Mouse (Mus musculus) ovary, postnatal 14 days (tissue): ENCODE results near the gene Nedd8.
A peak's percentile ranks its signal among the peaks of the same experiment; 100 is the strongest.

Source experiments
- DNase-seq: peaks from one replicate; pipeline ENCODE4 v3.0.0; 2022; ENCODE audit warnings: low spot score

Gene Nedd8

DNA sequence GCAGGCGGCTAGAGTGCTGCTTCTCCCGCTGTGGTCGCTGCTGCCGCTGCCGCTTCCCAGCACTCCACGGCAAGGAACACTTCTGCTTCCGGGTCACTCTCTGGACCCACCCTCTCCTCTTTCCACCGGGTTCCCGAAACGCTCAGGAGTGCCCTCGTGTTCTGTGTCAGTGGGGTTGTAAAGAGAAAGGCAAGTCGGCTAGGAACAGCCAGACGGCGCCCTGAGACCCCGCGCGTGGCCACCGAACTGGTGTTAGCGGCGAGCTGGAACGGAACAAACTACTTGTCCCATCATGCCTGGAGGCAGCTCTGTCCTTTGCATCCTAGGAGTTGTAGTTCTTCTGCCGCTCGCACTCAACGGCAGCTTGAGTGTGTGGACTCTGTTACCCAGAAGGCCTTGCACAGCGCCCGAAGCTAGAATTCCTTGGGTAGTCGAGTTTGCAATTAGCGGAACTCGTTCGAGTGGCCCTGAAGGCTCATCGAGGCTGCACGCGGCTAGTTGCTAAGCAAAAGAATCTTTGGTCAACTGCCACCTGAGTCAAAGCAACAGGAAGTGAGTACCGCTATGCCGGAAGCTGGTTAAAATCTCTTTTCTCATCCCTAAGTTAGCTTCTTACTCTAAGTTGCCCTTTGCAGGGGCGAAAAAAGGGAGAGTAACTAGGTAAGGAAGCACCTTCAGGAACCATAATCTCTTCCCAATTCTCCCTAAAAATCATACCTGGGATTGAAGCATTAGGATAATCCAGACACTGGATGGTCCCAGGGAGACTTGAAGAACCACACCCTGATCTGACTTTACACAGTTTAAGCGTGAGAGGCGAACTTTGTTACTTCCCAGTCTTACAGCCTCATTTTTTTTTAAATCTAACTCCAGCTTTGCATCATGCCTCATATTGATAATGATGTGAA, at the start of gene Nedd8, which contains the start of gene Gmpr2:
Gene Nedd8 (minus strand): TSS at position 292 of the 908 bp plus-strand sequence.
Gene Gmpr2 (plus strand): TSS at position 109 of the 908 bp plus-strand sequence.
- DNase-seq, result peak; percentile 71

DNA sequence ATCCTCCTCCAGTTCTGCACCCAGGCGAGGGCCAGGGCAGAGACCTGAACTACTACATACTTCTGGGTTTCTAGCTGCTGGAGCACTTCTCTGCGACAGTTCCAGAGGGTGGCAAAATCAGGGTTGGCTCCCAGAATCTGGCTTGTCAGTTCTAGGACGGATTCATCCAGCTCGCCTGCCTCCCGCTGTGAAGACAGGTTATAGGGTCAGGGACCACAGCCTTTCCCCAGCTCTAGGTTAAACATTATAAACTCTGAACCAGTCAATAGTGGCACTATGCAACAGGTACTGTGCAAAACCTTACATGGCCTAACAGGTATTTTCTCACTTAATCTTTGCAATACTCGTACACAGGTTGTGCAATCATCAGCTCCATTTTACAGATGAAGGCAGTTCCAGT, 49.2 kb upstream of the Nedd8 start:
- no peak for DNase-seq

DNA sequence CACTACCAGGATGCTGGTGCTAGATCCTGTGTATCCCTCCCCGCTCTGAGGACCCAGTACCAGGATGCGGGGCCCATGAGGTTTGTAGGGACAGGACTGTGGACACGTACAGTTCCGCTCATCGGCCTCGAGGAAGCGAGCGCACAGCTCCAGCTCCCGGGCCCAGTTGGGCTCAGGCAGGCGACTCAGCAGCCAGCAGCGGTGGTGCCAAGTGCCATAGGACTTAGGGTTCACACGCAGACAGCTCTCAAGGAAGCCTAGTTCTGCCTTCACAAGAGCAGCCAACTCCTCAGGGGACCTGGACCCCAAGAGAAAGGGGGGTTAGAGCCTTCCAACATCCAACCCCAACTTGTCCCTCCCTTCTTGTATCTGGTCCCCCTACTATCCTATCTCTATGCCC, 48.7 kb upstream of the Nedd8 start:
- DNase-seq, result no peak

DNA sequence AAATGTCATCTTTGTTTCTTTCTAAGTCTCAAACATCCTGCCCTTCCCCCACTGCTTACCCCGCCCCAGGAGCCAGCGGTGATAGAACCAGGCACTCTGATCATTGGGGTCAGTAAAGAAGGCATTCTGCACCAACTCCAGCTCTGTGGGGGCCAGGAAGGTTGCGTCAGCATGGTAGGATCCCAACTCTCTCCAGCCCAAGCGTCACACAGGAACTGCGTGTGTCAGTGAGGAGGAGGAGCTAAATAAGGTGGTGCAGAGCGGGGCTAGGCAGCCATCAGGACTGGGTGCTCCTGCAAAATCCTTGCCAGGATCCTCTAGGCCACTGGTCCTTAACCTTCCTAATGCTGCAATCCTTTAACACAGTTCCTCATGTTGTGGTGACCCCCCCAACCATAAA, 47.8 kb upstream of the Nedd8 start:
- DNase-seq, result no peak

DNA sequence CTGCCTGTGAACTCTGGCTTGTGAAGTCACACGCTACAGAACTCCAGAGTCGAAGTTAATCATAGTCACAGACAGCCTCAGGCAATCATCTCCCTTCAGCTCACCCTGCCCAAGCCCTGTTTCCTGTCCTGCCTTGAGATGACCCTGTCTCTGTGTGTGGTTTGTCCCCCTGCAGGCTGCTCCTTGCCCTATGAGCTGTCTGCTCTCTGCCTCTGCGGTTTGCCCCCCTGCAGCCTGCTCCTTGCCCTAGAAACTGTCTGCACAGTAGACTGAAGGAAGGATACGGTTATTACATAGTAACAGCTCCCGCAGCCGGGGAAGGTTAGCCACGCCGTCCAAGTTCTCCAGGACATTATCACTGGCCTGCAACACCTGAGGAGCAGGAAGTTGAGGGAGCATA, 45.0 kb upstream of the Nedd8 start:
- no peak for DNase-seq

DNA sequence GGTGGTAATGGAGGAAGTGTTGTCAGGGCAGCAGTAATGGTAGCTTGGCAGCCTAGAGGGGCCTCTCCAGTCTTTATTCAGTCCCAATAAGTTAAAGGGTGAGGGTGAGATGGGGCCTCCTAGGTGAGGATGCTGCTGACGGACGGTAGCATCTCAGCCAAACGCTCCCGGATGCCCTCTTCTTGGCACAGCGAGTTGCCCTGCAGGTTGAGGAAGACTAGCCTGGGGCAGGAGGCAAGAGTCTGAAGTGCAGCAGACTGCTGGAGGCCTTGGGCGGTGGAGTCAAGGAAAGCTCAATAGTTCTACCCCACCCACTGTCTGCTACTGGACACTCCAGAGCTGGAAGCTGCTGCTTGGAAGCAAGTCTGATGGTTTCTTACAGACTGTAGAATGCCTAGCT, 44.3 kb upstream of the Nedd8 start:
- DNase-seq, result no peak

DNA sequence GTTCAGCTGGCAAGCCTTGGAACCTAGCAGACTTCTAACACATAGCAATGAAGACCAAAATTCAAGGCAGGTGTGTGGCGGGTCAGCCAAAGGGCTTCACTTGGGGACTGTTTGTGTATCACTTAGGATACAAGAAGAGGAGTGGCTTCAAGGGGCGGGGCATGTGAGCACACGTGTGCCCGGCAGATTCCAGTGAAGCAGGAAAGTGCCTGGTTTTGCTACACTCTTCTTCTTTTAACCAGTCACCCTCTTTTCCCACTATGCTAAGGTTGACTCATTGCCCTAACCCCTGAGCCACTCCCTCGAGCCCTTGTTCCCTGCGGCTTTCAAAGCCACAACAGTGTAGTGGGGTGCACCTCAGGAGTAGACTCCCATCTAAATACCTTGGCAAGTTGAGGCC, 43.0 kb upstream of the Nedd8 start:
- DNase-seq, result no peak

DNA sequence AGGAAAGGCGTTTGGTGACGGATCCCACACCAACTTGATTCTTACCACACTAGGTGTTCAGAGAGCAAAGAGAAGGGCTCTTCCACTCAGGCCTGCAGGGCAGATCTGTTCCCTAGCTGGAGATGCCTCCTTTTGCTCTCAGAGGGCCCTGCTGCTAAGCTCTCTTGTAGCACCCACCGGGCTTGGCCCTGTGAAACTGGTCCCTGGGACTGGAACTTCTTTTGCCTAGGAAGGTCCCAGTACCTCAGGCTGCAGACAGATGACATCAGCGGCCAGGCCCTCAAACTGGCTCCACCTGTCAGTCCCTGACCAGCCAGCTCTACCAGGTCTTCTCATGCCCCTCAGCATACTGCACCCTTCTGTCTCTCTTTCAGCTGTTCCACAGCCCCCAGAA, 41.8 kb upstream of the Nedd8 start, which contains the start of gene Tgm1:
Gene Tgm1 (minus strand): TSS at position 198 of the 394 bp plus-strand sequence.
- DNase-seq, result no peak

DNA sequence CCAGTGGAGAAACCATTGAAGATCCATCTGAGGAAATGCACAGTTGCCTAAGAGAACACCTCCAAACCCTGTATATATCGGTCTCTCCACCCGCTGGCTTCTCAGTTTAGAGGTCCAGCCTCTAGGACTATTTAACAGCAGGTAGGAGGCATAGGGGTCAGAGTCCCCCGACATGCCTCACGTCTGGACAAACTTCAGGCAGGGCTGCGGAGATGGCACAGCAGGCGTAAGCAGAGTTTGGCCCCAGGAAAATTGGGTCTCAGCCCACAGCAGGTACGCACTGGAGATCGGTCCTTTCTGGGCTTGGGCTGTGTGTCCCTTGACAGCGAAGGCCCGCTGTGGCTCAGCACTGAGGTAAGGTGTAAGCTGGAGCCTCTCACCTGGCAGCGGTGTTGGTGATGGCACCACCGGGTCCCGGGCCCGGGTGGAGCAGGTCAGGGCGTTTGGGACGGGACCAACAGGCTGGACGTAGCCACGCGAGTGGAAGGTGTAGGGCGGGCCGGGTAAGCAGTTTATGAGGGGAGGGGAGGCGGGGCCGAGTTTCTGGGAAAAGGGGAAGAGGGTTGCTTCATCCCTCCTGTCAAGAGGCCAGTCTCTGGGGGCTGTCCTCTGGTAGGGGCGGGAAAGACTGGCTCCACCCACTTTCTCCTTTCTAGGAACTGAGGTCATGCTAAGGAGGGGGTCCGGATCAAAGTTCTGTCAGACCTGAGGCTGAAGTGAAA, 41.2 kb upstream of the Nedd8 start:
- DNase-seq, result no peak

DNA sequence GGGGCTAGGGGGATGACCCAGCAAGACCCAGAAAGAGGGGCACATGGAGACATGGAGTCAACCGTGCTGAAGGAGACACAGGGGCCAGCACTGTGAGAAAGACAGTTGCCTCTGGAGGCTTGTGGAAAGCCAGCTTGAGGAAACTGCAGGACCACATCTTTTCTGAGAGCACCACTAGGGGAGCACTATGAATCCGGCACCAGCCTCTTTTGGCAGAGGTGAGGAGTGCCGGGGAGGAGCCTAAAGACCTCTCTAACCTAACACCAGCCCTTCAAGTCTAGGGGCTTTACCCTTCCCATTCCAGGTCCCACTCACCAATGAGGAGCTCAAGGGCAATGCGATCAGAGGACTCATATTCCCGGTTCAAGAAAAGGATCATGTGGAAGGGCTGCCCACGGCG, 39.9 kb upstream of the Nedd8 start:
- DNase-seq, result no peak

DNA sequence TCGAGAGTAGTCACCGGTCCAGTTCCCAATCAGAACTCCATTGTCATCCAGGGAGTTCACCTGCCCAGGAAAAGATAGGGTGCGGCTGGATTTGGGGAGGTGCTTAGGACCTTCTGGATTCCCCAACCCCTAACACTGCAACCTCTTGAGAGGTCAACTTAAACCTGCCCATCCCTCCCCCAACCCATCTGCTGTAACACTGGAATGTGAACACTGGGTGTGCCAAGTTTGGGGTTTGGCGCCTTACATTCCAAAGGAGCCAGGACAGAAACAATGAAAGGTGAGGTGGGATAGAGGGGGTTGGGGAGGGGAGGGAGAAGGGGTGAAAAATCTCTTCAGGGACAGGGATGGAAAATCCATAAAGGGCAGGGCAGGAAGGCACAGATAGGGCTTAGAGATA, 37.6 kb upstream of the Nedd8 start:
- no peak for DNase-seq

DNA sequence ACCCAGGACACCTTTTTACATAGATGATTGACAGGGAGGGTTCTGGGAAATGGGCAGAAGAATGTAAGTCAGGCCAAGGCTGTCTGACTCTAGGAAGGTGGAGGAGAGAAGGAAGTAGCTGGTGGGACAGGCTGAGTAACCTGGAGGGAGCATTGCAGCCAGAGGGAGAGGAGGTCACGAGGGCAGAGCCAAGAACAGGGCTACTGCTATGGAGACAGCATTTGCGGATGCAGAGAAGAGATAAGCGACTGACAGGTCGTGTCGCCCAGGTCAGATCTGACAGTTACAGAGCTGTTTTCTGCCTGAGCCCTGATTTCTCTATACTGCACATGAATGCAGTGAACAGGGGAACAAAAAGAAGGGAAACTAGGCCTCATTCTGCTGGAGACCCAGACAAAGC, 35.5 kb upstream of the Nedd8 start:
- no peak for DNase-seq

DNA sequence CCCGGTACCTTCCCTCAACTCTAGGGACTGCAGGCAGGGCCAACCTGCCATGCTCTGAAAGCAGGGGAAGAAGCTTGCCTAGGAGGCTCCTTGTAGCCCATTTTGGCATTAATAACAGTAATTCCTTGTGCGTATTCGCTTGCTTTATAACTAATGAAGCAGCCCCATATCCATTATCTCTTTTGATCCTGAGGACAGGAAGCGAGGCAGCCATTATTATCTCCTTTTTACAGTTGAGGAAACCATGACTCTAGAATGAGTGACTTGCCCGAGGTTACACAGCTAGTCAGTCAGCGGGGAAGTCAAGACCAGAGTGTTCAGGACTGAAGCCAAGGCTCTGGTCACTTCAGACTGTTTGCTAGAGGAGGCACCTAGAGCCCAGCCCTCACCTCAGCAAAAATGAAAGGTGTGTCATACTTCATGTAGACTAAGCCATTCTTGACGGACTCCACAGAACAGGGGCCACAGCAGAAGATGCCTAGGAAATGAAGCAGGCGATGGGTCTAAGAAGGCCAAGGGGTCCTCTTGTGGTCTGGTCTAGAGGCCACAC, 34.2 kb upstream of the Nedd8 start:
- DNase-seq, result no peak

DNA sequence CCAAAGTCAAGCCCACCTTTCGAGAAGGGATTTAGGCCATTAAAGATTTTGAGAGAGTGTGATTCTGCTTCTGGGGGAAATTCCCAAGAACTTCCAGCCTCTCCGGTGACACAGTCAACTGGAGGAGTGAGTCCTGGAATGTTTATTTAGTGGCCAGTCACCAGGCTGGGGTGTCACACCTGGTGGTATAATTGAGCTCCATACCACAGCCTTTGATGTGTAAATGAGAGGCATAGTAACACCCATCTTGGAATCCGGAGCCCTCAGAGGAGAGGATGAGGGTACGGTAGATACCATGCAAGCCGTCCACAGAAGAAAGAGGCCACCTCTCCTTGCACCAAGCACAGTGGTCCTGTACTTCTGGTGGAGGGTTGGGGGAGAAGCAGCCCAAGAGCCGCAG, 30.8 kb upstream of the Nedd8 start:
- no peak for DNase-seq

DNA sequence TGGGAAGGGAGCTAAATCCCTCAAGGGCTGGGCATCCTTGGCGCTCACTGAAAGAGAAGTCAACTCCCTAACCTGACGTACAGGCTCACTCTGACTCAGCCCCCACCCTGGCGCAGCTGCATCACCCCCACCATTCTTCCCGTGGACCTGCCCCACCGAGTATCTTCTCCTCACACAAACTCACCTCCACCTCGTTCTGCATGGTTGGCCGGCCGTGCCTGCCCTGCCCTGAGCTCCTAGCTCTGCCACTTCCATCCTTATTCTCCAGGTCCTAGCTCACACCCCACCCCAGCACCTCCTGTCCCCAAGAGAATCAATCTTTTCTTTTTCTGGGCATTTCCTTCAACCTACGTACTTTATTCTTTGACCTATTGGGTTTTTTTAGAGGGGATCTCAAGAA, 29.2 kb upstream of the Nedd8 start:
- no peak for DNase-seq

DNA sequence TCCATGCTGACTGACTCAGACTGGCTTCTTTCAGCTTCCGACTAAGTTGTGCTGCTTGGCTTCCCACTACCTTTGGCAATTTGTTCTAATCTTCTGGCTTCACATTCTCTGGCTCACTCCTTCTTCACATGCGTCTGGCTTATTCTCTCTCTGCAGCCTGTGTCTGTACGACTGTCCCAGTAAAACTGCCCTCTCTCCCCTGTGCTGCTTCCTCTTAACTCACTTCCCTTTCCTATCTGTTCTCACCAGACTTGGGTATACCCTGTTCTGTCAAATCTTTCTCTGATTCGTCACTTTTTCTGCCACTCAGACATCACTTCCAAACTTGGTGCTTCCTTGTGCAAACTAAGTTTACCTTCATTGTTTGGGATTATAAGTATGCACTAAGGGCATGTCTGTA, 25.3 kb upstream of the Nedd8 start:
- DNase-seq, result no peak

DNA sequence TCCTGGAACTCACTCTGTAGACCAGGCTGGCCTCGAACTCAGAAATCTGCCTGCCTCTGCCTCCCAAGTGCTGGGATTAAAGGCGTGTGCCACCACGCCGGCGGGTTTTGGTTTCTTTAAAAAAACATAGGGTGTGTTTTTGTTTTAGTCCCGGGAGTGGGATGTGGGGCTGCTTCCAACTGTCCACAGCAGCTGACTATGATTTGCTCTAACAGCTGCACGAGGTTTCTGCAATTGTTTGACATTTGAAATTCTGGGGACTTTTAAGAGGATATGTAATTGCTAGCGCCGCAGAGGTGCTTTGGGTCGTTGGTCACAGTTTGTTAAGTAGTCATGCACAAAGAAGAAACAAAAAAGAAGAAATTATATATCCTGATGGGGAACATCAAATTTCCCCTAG, 17.5 kb upstream of the Nedd8 start:
- DNase-seq, result no peak

DNA sequence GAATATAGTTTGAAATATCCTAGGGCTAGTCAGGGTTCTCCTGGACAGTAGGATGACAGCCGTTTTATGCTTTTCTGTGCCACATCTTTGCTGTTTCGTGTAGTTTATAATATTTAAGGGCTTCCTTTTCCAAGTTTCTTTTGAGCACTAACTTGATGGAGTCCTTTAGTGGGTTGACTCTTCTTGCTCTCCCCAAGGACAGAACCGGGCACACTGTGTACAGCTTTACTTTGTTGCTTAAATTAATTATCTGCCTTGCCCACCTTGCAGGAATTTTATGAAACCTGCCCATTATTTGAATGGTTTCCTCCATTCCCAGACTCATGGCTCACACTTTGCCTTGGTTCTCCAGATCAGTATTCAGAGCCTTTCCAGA, 10.2 kb upstream of the Nedd8 start:
- no peak for DNase-seq

DNA sequence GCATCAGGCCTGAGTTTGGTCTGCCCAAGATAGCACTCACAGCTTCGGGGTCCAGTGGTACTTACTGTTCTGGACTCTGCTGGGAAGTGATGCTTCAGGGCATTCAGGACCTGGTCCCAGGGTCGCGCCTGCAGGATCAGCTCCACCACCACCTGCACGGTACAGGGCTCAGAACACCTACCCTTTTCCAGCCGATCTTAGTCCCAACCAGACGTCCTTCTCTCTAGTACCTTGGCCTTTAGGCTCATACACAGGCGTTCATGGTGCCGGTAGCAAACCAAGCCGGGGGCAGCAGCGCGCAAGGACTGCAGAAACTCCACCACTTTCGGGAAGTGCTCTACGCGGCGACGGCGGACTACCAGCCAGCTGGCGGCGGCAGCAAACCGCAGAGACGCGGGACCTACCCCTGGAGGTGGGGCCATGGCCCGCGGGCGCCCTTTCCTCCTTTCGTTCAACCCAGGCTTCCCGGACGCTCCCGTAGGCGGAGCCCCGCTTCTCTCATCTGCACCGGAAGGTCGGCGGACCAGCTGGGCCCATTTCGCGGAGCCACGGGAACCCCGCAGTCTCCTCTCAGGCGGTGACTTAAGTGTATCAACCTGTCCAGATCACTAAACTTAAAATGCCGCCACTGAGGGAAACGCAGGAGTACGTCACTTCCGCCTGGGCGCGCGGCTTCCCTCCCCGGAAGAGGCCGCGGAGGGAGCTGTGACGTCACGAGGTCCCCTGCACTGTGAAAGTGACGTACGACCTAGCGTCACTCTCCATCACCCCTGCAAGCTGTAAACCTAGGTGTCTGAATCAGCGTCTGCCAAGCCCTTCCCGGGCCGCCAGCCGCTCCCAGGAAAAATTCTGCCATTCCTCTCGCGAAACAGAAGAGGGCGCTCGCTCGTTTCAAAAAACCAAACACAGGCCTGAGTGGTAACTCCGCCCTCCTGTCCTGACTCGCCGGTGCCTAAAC, 9.5 kb upstream of the Nedd8 start, which contains the start of gene Tinf2:
Gene Tinf2 (minus strand): TSS at position 661 of the 958 bp plus-strand sequence.
- peak; percentile 89 for DNase-seq

DNA sequence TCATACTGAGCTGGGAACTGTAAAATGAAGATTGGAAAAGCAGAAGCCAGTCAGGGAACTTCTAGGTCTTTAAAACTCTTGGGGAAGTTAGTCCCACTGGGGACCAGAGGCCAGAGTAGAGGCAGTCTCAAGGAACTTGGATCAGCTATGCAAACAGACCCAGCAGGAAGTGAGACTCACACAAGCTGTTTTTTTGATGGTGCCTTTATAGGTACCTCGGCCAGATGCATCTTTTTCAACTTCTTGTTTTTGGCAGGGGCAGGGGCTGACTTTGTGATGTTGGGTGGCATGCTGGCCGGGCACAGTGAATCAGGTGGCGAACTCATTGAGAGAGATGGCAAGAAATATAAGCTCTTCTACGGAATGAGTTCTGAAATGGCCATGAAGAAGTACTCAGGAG, 5.7 kb upstream of the Nedd8 start:
- DNase-seq, result no peak

DNA sequence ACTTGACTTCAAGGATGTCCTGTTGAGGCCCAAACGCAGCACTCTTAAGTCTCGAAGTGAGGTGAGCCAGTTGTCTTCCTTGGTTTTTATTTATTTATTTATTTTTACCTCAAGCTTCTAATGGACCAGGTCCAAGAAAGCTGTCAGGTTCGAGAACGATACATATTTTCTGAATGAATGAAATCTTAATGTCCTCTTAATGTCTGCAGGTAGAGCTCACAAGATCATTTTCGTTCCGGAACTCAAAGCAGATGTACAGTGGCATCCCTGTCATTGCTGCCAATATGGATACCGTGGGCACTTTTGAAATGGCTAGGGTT, 777 bp upstream of the Nedd8 start:
- DNase-seq, result no peak

DNA sequence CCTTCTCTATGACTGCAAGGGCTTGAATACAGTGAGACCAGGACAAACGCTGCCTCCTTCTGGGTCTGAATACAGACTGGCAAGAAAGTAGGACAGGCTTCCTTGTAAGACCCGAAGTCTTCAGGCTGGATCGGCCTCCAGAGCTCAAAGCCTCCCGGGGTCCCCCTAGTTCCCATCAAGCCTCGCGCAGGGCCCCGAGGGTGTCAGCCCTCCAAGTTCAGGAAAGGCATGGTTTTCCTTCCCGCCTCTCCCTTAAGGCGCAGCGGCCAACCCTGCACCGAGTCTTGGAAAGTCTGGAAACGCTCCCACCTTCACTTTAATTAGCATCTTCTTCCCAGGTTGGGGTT, 465 bp downstream of the Nedd8 start:
- no peak for DNase-seq
